Mouse (Mus musculus) stomach, postnatal 0 days (tissue): ENCODE results near the gene Plcb1.

ENCODE experiments used
- CTCF ChIP-seq: IDR thresholded peaks from 2 replicates; pipeline ENCODE4 v1.5.1; 2016; ENCODE audit warnings: antibody characterized with exemption, low read depth, mild to moderate bottlenecking, moderate library complexity
- EP300 ChIP-seq: optimal IDR thresholded peaks from 2 replicates; pipeline ENCODE3; 2016; ENCODE audit warnings: antibody characterized with exemption

- no peak for TF ChIP-seq CTCF
- TF ChIP-seq EP300: no peak
Measured at GRCm38 (mm10) chr2:135101943-135102342, 316.1 kb downstream of the Plcb1 start.
